Mouse (Mus musculus) urinary bladder, adult 18-20 months (tissue): ENCODE measurements at regions not wholly inside any gene's neighbourhood (a gene's known extent, or its start where the extent isn't known, plus 50 kb on each side); places are given as distances from the start of the nearest gene placed in this dataset.
A peak's percentile ranks its signal among the peaks of the same experiment; 100 is the strongest.

ENCODE experiments used
- DNase-seq, 2 experiments: peaks; one replicate each; pipeline ENCODE4 v3.0.0; 2022; ENCODE audit warnings: low spot score in 2 of 2, mixed read lengths in 2 of 2

DNA sequence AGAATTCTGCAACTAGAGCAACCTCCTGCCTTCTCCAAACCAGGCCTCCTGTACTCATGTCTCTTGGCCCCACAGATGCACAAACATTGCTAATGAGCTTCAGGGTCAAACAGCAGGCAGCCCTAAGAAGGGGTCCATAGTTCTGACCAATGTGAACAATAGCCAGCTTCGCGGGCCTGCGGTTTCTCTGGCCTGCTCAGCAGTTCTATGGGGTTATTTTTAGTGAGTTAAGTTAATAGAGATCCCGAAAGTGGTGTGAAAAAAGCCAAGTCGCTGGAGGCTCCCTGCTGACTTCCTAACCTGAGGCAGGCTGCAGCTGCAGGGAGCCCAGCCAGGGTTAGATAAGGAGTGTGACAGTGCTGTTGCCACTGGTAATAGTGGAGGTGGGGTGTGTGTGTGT is 106.6 kb downstream of the Pdcd6ip start:
- DNase-seq = no peak

DNA sequence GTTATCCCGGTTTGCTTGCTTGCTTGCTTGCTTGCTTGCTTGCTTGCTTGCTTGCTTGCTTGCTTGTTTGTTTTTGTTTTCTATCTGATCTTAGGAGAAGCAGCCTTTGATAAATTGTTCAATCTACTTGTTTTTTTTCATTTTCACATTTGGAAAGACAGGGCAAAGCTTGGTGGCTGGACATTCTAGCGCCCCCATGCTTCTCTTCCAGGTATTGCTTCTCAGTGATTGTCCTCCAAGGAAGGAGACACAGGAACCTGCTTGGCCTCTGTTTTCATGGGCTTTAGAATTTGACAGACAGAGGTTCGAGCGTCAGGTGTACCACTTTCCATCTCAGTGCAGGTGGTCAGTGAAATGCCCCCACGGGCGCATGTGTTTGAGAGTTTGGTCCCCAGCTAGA is 120.8 kb downstream of the Pdcd6ip start:
- no peak for DNase-seq

DNA sequence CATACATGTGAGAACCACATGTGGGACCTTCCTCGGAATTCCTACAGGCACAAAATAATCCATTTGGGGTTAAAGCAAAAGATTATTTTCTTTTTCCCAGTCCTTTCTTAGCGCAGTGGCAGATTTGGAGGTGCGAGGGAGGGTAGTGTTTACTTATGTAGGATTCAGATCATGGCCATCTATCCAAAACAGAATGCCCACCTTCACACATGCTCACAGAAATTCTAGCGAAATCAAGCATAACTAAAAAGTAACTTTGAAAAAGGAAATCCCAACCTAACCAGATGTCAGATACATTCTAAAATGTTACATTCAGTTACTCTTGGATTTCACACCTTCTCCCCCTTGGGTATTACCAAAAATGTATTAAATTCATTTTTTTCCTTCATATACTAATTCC is 121.6 kb downstream of the Pdcd6ip start:
- no peak for DNase-seq

DNA sequence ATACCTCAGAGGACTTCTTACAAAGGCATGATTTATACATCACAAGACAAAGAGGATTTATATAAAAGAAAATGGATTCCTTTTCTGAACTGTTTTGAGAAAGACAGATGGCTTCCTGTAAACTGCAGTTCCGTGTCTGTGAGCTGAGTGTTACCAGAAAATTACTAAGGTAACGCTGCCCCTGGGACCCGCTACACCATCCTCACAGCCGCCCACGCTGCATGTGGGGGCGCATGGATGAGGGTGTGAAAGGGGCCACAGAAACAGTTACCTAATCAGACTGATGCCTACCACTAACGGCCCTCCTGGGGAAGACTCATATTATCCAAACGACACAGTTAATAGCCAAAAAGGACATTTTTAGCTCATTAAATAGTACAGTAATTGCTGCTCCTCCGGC is 129.8 kb downstream of the Pdcd6ip start:
- DNase-seq = no peak

DNA sequence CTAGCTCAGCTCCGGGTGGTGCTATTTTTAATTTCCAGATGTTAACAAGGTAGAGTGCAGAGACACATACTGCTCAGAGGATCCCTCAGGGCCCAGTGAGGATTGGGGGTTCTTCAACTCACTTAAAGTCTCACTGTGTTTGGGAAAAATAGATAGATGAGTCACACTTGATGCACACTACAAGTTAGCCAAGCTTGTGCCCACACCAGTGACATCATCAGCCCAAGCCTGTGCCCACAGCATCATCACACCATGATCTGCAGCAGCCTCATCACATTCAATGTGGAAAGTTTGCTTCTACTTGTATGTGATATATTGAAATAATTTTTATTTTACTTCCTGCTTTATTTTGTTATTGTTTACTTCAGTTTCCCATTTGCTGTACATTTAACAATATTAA is 139.2 kb downstream of the Pdcd6ip start:
- DNase-seq = no peak

DNA sequence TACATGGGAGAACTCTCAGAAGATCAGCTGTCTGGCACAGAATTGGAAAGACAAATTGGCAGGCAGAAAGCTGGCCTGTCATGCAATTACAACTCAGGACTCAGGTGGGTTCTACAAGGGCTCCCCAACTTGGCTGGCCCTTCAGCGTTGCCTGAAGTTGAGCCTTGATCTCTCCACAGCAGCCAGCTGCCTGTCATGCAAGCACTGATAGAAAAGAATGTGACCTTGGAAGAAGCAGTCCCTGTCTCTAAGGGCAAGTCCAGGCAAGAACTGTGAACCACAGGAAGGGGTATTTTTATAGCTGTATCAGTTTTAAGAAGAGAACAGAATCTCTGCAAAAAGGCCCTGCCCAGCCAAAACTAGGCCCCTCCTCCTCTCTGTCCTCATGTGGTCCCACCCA is 140.4 kb downstream of the Pdcd6ip start:
- DNase-seq = no peak

DNA sequence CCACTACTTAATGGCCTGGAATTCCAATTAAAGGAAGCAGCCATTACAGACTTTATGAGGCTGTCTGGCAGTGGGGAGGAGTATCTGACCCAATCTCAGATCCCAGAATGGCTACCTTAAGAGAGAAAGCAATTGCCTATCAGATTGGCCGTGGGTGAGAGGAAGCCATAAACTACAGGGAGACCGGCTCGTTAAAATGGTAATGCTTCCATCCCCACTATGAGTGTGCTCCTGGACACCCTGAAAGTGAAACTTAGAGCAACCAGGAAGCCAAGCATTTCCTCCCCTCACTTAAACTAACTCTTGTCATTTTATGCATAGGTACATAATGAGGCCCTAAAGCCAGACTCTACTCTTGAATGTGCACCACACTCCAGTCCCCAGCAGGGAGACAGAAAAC is 141.4 kb downstream of the Pdcd6ip start:
- no peak for DNase-seq

DNA sequence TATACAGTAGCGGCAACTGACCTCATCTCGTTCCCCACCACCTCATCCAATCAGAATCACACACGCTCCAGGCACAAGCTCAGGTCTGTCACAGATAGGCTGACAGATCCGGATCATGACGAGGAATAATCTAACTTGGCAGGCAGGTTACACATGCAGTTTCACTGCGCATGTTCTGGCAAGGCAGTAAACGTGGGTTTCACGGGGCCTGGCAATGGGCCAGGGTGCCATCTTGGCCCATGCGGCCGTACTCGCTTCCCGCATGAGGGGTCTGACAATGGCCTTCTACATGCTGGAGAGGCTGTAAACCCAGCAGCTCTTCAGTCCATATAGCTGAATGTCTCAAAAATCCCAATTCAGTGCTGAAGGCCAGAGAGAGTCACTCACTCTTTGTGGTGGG is 154.1 kb downstream of the Pdcd6ip start:
- DNase-seq = no peak

DNA sequence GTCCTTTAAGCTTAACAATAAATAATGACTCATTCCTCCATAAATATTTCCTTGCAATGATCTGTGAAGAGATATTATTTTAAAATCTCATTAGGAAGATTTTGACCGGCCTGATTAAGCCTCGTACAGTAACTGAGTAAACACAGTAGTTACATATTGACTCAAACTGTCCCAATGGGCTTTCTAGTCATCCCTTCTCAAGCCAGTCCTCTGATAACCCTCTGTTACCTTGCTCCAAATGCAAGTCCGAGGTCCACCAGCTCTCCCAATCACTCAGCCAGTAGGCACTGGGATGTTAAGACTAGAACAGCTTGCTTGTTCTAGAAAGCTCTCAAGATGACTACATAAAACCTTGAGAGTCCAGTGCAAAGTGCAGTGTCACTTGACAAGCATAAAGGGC is 160.6 kb downstream of the Pdcd6ip start:
- no peak for DNase-seq

DNA sequence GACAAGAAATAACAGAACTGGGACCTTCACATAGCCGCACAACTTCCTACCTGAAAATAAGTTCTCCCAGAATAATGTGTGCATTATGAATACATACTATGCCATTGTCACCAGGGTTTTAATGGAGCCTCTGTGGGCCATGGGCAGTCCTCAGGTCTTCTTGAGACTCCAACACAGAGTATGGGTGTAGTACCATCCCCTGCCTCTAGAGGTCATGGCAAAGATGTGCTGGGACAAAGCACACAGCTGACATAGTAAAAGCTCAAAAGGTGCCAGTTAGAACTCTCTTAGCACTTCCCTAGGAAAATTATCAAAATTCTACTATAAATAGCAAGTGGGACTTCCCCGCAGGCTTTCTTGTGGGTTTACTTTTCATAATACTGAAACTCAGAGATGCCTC is 179.5 kb downstream of the Pdcd6ip start:
- DNase-seq = peak in 1 of 2 experiments; percentile 15

DNA sequence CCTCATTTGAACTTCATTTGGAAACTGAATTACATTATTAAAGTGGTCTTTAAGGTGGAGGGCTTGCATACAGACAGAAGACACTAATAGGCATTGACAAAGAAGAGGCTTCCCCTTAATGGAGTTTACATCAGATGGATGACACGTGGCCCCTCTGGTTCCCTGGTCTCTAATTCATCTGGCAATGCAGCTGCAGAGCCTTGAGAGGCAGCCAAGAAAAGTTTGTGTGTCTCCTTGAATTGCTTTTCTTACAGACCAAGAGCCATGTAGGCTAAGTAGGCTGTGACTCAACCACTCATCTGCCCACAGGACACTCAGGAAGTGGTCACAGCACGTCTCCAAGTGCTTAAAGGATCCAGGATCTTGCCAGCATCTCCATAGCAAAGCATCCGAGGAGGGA is 183.8 kb downstream of the Pdcd6ip start:
- DNase-seq = no peak

DNA sequence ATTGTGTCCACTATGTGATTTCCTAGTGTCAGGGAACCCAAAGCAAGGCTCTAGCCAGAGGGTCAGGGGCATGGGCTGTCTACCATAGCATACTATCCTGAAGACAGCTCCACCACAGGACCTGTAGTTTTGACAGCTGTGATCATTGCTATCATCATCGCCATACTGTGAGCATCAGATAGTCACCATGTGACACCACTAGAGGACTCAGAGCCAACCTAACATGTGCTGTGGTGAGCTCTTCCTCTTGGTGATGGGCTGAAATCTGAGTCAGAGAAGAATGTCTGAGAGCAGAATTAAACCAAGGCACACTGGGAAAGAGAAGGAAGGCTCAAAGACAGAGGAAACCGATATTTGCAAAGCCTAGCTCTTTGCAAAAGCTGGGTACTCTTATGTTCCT is 184.9 kb downstream of the Pdcd6ip start:
- no peak for DNase-seq

DNA sequence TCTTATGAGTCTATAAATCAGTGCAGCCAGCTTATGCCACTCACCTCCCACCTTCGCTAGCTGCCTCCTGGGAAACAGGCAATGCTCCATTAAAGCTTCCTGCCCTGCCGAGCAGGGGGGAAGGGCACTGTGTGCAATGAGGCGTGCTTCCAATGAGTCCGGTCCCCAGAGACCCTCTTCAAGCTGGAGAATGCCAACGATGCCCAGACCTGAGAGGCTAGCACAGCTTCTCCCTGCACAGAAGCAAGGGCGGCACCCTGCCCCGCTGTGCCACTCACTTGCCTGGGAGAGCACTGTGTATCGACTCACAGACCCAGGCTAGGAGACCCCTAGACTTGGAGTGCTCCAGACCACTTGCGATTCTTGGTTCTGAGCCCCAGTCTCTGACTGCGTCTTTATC is 188.3 kb downstream of the Pdcd6ip start:
- no peak for DNase-seq

DNA sequence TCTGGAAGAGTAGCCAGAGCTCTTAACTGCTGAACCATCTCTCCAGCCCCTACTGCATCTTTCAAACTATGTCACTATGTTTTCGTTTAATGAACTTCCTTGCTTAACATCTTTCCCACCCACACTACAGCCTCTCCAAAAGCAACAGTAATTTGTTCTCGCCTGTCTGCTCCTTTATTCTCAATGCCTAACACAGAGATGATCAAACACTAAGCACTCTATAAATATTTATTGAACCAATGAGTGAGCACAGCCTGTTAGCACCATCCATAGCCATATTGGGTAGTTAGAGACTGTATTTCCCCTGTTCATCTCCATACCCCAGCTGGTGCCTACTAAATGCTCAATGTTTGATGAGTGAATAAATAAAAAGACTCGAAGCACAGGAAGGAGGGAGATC is 189.6 kb downstream of the Pdcd6ip start:
- DNase-seq = no peak

DNA sequence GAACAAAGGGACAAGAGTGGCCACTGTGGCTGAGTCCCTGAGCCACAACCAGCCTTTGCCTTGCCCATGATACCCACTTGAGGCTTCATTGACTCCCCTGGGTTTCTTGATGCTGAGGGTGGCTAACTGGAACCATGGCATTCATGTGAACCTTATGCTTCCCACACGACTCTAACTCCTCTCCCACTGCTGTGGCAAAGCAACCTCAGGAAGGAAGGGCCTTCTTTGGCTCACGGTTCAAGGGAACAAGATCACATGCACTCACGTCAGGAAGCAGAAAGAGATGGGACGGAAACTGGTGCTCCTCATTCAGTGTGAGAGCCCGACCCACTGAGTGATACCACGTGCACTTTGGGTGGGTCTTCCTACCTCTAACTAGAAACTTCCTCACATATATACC is 190.3 kb downstream of the Pdcd6ip start:
- no peak for DNase-seq

DNA sequence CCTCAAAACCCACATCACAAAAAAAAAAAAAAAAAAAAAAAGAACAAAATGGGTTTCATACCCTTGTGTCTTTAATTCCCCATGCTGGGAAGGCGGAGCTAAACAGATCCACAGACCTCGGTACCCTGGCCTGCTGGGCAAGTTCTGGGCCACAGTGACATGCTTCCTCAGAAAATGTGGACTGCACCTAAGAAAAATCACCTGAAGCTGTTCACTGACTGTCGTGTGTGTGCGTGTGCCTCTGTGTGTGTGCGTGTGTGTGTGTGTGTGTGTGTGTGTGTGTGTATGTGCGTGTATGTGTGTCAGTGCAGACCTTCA is 192.4 kb downstream of the Pdcd6ip start:
- no peak for DNase-seq

DNA sequence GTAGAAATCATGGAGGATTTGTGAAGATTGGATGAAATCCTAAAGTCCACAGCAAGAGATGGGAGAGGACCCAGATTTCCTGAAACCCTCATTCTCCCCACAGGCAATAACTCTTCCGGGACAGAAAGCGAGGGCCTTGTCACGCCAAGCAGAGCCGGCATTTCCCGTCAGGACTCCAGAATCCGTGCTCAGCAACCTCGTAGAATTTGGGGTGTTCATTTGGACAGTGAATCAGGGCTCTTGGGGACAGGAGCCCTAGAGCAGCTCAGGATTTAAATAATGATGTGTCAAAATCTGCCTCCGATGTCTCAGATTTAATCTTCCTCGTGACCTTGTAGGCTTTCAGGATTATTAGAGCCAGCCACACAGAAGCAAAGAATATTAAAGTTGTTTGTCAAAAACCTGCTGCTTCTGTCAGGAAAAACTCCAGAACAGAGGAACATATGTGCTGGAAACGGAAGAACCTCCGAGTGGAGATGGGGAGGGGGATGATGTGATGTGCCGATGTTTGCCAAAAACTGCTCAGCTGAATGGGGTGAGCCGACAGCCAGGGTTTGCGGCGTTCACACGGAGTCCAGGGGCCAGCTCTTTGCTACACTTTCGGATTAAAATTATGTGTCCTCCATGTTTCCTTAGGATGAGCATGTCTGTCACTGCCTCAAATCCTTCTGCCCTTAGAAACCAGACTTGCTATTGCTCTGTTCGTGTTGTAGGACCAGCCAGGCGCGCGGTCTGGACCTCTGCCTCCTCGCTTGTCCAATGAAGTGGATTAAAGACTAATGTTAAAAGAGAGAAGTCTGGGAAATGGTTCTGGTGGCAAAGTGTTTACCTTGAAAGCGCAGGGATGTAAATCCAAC is 193.0 kb downstream of the Pdcd6ip start:
- DNase-seq = no peak

DNA sequence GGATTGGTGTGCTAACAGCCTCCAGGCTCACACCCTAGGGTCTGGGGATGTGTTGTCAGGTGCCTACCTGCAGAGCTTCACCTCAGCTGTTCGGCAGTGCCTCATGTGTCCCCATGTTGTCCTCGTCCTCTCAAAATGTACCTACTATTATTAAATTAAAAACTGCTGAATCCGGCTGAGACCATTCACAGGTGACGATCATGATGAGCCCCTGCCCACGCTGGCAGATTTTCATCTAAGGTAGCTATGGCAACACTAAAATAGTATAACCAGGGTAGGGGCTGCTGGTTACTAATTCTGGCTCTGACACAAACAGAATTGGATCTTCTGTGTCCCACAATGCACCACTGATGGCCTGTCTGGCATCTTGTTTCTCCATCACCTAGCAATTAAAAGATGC is 196.8 kb downstream of the Pdcd6ip start:
- DNase-seq = no peak

DNA sequence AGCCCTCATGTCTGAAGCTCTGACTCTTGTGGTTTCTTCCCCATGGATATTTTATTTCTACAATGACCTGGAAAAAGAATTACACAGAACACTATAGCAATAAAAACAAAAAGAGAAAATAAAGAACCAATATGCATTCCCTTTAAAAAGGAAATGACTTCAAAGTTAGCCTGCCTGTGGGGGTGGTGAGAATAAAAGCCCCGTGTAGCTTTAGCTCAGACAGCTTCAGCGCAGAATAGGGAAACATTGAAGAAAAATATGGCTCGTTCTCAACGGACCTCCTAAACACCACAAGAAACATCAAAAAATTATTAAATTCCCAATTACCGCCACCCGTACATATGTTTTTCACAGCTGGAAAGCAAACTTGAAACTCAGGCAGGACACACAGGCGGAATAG is 198.7 kb downstream of the Pdcd6ip start:
- no peak for DNase-seq

DNA sequence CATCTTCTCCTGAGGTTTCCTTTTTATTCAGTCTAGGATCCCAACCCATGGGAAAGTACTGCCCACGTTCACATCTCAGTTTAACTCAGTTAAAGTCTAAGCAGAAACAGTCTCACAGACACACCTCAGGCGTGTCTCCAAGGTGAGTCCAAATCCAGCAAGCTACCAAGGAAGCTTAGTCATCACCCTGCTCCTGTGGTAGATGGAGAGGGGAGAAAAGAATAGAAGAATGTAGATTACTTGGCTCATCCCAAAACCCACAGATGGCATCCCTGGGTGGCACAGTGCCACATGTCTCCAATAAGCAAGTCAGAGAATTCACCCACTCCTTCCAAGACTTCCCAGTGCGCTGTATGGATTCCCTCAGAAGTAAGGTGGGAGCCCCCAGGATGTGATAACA is 199.2 kb downstream of the Pdcd6ip start:
- DNase-seq = no peak

DNA sequence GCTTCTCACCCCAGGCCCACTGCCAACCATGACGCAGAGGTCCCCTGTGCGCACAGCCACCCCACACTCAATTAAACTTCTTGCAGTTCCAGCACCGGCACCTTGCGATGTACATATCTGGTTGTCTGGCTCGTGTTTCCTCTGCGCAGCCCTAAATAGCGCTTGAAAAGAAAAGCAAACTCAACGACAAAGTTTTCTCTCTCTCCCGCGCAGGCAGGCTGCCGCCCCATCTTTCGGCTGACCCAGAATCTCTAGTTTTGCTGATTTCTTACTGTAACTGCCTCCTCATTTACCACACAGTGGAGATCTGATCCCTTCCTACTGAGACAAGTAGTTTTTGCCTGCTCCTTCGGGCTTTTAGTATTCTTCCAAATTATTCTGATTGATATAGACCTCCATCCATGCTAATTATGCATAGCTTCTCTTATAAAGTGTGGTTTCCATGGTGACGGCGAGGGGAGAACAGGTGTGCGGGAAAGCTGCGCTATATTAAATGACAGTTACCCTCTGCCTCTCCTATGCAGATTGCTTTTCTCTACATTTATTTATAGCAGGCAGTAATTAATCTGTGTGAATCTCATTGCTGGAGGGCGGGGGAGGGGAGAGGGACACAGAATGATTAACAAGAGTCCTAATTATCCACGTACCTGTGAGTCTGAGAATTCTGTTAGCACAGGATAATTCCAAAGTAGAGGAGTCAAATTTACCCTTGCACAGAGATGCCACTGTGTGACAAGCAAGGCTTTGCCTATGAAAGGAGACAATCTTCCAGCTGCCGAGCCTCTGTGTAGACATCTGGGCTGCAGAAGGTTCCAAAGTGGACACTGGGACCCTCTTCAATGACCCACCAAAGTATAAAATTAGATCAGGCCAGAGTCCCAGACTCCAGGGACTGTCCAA is 200.2 kb downstream of the Pdcd6ip start:
- DNase-seq = no peak

DNA sequence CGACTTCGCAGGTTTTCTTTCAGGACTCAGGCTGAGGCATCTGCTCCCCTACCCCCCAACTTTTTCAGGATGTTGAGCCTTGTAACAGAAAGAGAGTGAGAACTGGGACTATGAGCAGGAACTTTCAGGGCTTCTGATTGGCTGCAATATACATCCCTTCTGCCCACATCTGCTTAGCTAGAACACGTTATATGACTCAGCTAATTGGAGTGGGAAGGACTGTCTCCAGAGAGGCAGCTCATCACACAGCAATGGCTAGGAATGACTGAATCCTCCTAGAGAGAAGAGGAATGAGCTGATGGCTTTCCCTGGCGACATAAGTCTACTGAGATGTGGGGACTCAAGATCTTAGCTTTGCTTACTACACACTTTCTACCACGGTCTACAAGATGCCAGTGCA is 208.8 kb downstream of the Pdcd6ip start:
- no peak for DNase-seq

DNA sequence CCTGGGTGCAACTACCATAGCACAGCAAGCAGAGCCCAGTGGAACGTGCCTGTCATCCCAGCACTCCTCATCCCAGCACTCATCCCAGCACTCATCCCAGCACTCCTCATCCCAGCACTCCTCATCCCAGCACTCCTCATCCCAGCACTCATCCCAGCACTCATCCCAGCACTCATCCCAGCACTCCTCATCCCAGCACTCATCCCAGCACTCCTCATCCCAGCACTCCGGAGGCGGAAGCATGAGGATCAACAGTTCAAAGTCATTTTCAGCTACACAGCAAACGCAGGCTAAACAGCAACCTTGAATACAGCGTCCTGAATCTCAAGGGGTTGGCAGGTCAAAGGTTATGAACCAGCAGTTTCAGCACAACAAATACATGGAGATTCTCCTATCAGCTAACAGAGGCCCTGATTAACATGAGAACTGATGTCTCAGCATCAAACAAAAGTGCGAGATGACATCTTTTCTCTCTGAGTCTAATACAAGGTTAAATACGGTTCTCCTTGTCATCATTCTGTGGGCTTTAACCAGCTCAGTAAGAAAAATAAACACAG is 211.8 kb downstream of the Pdcd6ip start:
- no peak for DNase-seq
